Mouse (Mus musculus) spleen, adult 2 months (tissue): ENCODE results near the gene Zfp36l2. TPM values are rescaled to one million over a fixed set of nuclear protein-coding genes. Genes with fewer than 3 reads are reported as not detected.
A peak's percentile ranks its signal among the peaks of the same experiment; 100 is the strongest.

ENCODE experiments used
- DNase-seq, 2 experiments: peaks; one replicate each; pipeline versions ENCODE4 v3.0.0 to v3.0.0-alpha.2; 2012 to 2021; ENCODE audit warnings: low spot score in 2 of 2, low read depth in 1 of 2
- H3K27ac ChIP-seq: fragments of 200-500 bp; 2 replicates; pipeline ENCODE4 v1.5.1; 2012; ENCODE audit warnings: low read length, inconsistent platforms; ENCODE audit not compliant: insufficient read depth
- H3K27me3 ChIP-seq: fragments of 200-500 bp; 2 replicates; pipeline ENCODE4 v1.6.1; 2012; ENCODE audit warnings: mild to moderate bottlenecking, moderate library complexity, low read length, inconsistent platforms; ENCODE audit not compliant: control insufficient read depth, insufficient read depth
- H3K36me3 ChIP-seq: fragments of 200-500 bp; 2 replicates; pipeline ENCODE4 v1.6.1; 2012; ENCODE audit warnings: mild to moderate bottlenecking, low read length, inconsistent platforms; ENCODE audit not compliant: control insufficient read depth, insufficient read depth
- H3K4me1 ChIP-seq: fragments of 200-500 bp; 2 replicates; pipeline ENCODE4 v1.6.1; 2011; ENCODE audit warnings: inconsistent platforms; ENCODE audit not compliant: control insufficient read depth, insufficient read depth, insufficient read length
- H3K4me3 ChIP-seq: fragments of 200-500 bp; 2 replicates; pipeline ENCODE4 v1.5.1; 2011; ENCODE audit warnings: mild to moderate bottlenecking, inconsistent platforms; ENCODE audit not compliant: insufficient read depth, insufficient read length; ENCODE audit errors: extremely low read depth
- CTCF ChIP-seq: fragments of 200-500 bp; IDR thresholded peaks from 2 replicates; pipeline ENCODE4 v1.5.1; 2011; ENCODE audit warnings: mild to moderate bottlenecking, inconsistent platforms; ENCODE audit not compliant: insufficient read depth, insufficient read length, insufficient replicate concordance; ENCODE audit errors: extremely low read depth
- POLR2A ChIP-seq: fragments of 200-500 bp; IDR thresholded peaks from 2 replicates; pipeline ENCODE4 v1.6.1; 2011; ENCODE audit warnings: low read depth, low read length, inconsistent platforms
- WGBS: fragments of 180-500 bp; shearing (Covaris S2); methylation state at CpG from one replicate; pipeline ENCODE4 v1.1.7; 2018; 5-methylcytosine and 5-hydroxymethylcytosine counted together
- polyA plus RNA-seq: library from polyadenylated mRNA; depleted of rRNA; stranded (reverse); fragments of >200 nt; gene quantifications from 2 replicates; pipeline ENCODE4 v1.2.3, GENCODE M21; 2012

Zfp36l2 gene
- polyA plus RNA-seq, 1 experiment: 146 TPM

GRCm38 (mm10) chr17:84176446-84176845 is 11.3 kb downstream of the Zfp36l2 start:
- TF ChIP-seq POLR2A: no peak
- peak in 1 of 2 experiments; percentile 2 for DNase-seq
- no peaks in the 10 kb centered on the region for H3K36me3 ChIP-seq
- H3K4me1 ChIP-seq: peaks cover 10% of the 10 kb centered on the region; the same call in 1 of the 2 replicates
- 82% methylated on average over 7 of the region's 7 CpGs for WGBS
- no peaks in the 10 kb centered on the region for H3K27me3 ChIP-seq
- no peak overlapping the region for H3K27ac ChIP-seq
- no peak overlapping the region for H3K4me3 ChIP-seq

DNA sequence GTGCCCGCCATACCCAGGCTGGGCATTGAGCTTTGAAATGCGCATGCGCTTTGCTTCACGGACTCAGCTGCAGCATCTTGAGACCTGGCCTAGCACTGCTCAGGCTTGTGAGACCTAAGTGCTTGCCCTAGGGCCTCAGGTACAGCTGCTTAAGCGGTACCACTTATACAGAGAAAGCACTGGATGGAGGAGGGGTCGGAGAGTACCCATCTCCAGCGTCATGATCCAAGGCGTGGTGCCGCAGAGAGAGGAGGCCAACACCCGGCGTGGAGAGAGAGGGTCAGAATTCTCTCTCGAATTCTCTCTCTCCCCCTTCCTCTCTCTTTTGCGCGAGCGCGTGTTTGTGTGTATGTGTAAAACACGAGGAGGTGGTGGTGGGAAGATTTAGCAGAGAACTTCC is 12.6 kb downstream of the Zfp36l2 start:
- 95% methylated on average over 17 of the region's 17 CpGs for WGBS
- H3K4me3 ChIP-seq: no peak overlapping the region
- no peaks in the 10 kb centered on the region for H3K36me3 ChIP-seq
- H3K4me1 ChIP-seq: peaks cover 10% of the 10 kb centered on the region; the same call in 1 of the 2 replicates
- DNase-seq: peak in 1 of 2 experiments; percentile 2
- TF ChIP-seq CTCF: no peak
- TF ChIP-seq POLR2A: no peak
- no peak overlapping the region for H3K27ac ChIP-seq
- no peaks in the 10 kb centered on the region for H3K27me3 ChIP-seq

- Histone ChIP-seq H3K4me1 (peaks cover 15% of the 10 kb centered on the region; the same call in 1 of the 2 replicates), H3K27ac (no peak overlapping the region), H3K4me3 (no peak overlapping the region), H3K36me3 (no peaks in the 10 kb centered on the region), H3K27me3 (no peaks in the 10 kb centered on the region)
- WGBS: 92% methylated on average over 4 of the region's 4 CpGs
- no peak for TF ChIP-seq CTCF
- no peak for TF ChIP-seq POLR2A
- peak in 1 of 2 experiments; percentile 1 for DNase-seq
Measured at GRCm38 (mm10) chr17:84167377-84167776, 20.4 kb downstream of the Zfp36l2 start.

DNA sequence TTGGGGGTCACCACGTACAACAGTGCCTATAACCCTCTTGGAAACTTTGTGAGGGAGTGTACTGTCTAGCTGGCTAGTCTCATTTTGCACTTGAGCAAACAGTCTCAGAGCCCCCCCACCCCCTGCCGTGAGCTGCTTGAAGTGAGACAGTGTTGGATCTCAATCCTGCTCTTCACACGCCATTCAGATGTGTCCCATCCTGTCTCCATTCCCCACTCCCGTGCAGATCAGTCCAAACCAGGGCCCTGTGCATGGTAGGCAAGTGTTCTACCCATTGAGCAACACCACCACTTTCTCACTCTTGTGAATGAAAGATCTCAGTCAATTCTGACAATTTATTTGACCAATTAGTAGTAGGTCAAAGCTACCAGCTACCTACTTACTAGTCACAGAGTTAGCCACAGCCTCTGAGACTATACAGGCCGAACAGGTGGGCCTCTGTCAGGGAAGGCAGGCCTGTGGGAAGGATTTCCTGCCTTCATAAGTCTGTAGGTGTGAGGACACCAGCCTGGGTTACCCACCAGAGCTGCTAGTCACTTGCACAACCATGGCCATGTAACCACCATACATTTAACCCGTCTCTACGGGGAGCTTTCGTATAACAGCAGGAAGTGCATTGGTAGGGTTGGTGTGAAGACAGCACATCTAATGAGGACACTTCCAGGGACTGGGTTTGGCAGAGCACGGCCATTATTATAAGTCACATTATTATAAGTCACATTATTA is 21.4 kb downstream of the Zfp36l2 start:
- WGBS: 75% methylated on average over 9 of the region's 9 CpGs
- no peak for TF ChIP-seq CTCF
- TF ChIP-seq POLR2A: no peak
- Histone ChIP-seq H3K27me3 (no peaks in the 10 kb centered on the region), H3K27ac (no peak overlapping the region), H3K4me1 (peaks cover 25% of the 10 kb centered on the region; the same call in 1 of the 2 replicates), H3K36me3 (no peaks in the 10 kb centered on the region), H3K4me3 (no peak overlapping the region)
- peak in 1 of 2 experiments; percentile 2 for DNase-seq

DNA sequence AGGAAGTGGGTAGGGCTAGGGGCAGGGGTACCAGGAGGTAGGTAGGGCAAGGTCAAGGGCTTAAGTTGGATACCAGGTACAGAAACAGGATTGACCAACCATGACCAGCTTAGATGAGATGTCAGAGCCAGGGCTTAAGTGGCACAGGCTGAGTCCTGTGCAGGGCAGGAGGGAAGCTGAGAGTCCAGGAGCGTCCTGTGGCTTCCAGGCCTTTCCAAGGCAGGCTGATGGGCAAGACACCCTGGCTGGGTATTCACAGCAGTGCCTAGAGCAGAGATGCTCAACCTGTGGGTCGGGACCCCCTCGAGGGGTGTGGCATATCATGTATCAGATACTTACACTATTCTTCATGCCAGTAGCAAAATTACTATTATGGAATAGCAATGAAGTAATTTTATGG is 22.0 kb downstream of the Zfp36l2 start:
- no peaks in the 10 kb centered on the region for H3K36me3 ChIP-seq
- TF ChIP-seq POLR2A (no peak), CTCF (no peak)
- H3K4me3 ChIP-seq: no peak overlapping the region
- no peak overlapping the region for H3K27ac ChIP-seq
- no peaks in the 10 kb centered on the region for H3K27me3 ChIP-seq
- DNase-seq: peak in 1 of 2 experiments; percentile 3
- H3K4me1 ChIP-seq: peaks cover 30% of the 10 kb centered on the region; the same call in 1 of the 2 replicates
- 84% methylated on average over 3 of the region's 3 CpGs for WGBS

- no peak for TF ChIP-seq POLR2A
- no peak for TF ChIP-seq CTCF
- Histone ChIP-seq H3K27me3 (no peaks in the 10 kb centered on the region), H3K27ac (no peak overlapping the region), H3K4me3 (no peak overlapping the region), H3K4me1 (peaks cover 34% of the 10 kb centered on the region; the same call in 1 of the 2 replicates), H3K36me3 (no peaks in the 10 kb centered on the region)
- DNase-seq: peak in 1 of 2 experiments; percentile 2
- WGBS: 68% methylated on average over 8 of the region's 8 CpGs
Measured at GRCm38 (mm10) chr17:84164146-84164545, 23.6 kb downstream of the Zfp36l2 start.

DNA sequence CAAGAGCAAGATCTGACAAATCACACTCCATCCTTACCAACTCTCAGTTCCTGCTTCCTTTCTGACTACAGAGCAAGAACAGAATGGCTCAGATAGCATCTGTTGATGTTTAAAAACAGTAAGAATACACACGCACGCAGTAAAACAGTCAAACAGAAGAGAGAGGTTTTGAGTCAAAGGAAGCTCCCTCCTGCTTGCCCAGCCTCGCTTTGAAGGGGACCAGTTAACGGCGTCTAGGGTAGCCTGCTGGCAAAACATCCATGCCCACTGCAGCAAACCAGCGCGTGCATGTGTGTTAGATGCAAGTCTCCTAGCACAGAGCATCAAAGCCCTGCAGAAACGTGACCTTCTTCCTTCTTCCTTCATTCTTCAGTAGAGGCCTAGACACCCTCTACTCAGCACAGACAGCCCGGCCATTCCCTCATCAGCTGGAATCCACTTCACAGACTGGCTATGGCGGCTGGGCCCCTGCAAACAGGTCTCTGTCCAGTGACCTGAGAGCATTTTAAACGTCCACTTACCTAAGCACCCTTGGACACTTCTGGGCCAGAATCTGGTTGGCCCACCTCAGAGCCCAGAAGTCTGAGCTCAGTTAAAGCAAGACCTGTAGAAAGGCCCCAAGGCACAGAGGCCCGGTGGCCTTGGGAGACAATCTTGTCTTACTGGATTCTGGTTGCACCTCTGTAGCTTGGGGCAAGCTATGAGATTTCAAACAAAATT is 24.5 kb downstream of the Zfp36l2 start:
- Histone ChIP-seq H3K27ac (peak overlapping the region; percentile 69), H3K4me1 (peaks cover 34% of the 10 kb centered on the region; the same call in 1 of the 2 replicates)

More for the DNA sequence above, 24.5 kb downstream of the Zfp36l2 start:
- TF ChIP-seq POLR2A (no peak), CTCF (no peak)
- H3K27me3 ChIP-seq: no peaks in the 10 kb centered on the region
- peak in 1 of 2 experiments; percentile 9 for DNase-seq
- H3K36me3 ChIP-seq: no peaks in the 10 kb centered on the region
- WGBS: 59% methylated on average over 12 of the region's 12 CpGs
- H3K4me3 ChIP-seq: no peak overlapping the region
